8 mouse cellular contexts compared by ENCODE assay signal in the genomic region with DNA sequence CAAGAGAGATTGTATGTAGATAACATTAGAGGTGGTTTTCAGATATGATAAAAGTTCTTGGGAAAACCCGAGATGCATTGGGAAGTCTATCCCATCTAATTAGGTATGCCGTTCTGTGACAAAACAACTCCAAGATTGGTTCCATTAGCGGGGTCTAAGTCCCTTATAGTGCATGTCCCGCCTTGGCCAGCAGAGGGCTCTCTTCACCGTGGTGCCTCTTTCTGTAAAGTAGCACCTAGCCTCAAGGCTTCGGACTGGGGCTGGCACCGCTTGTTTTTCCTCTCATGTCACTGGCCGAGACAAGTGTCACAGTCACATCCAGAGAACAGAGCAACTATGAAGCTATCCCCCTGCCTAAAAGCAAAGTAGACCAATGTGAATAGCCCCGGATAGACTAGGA. TPM values are rescaled to one million over a fixed set of nuclear protein-coding genes. Genes with fewer than 3 reads are reported as not detected.
DNase-seq lines count a peak whose midpoint lies in the region; ATAC-seq and TF ChIP-seq lines count a peak whose summit lies in the region.
"Had no signal": no experiment of that assay in that cellular context is flagged by ENCODE, and none has a peak within 500 bp of the region (broad histone marks: within the 10 kb centered on the region; RNA-seq: fewer than 3 reads in every experiment).

No protein-coding gene starts in this region.

- peak; percentile 94 to 96 (median 95) for TF ChIP-seq CTCF in MEL (IDR thresholded peaks at IDR 0.05 in 2 of 3, conservative IDR thresholded peaks at IDR 0.05 in 1 of 3; ENCODE audit: control insufficient read depth in 1 of 3, insufficient read depth in 1 of 3, low read depth in 2 of 3, low read length in 3 of 3, poor library complexity in 1 of 3, severe bottlenecking in 1 of 3)

- no peaks in the 10 kb centered on the region for H3K9me3 ChIP-seq in MEL (replicated peaks; ENCODE audit: insufficient read depth, low read length)
- H3K9me3 ChIP-seq in embryonic facial prominence, embryonic 10.5 days = no peaks in the 10 kb centered on the region

- peak; percentile 85 for DNase-seq in MEL (ENCODE audit: low read depth, low spot score)
- peak; percentile 83 for DNase-seq in adrenal gland, postnatal 25 days
- DNase-seq in embryonic facial prominence, embryonic 10.5 days (ENCODE audit: low spot score) = peak; percentile 81
- DNase-seq in heart, postnatal 25 days (ENCODE audit: low spot score) = peak; percentile 49
- peak; percentile 66 to 82 for DNase-seq in layer of hippocampus, postnatal 14 days (ENCODE audit: low spot score in 2 of 2)
- DNase-seq in spleen, postnatal 10 days (ENCODE audit: low spot score in 2 of 2) = peak; percentile 68 to 86

- H3K4me1 ChIP-seq in MEL (ENCODE audit: control insufficient read depth in 1 of 2, insufficient read depth in 2 of 2, low read length in 2 of 2) = peaks cover 14 to 20% of the 10 kb centered on the region in 2 experiments
- peaks cover 4% of the 10 kb centered on the region for H3K4me1 ChIP-seq in embryonic facial prominence, embryonic 10.5 days

- intact Hi-C loops in heart, postnatal 25 days (cut with DNase I) = loop anchor here (1.0 to 10.0 kb wide), 3 partner anchors 187 to 293 kb away; partner anchors contain the start of gene Ccn5

- no peaks in the 10 kb centered on the region for H3K79me2 ChIP-seq in MEL (ENCODE audit: control insufficient read depth, insufficient read depth, low read length, poor library complexity)

- H3K9ac ChIP-seq in MEL (ENCODE audit: control insufficient read depth, low read depth, low read length, poor library complexity, severe bottlenecking) = peak overlapping the region; percentile 27; the same call in 1 of the 2 replicates

- H3K36me3 ChIP-seq in MEL (ENCODE audit: control insufficient read depth in 1 of 2, insufficient read depth in 2 of 2, low read length in 2 of 2) = peaks cover 0 to 16% of the 10 kb centered on the region in 2 experiments; a peak in 2 of 4 replicates
- no peaks in the 10 kb centered on the region for H3K36me3 ChIP-seq in embryonic facial prominence, embryonic 10.5 days (replicated peaks)

- H3K27ac ChIP-seq in MEL (ENCODE audit: control insufficient read depth, low read depth, low read length) = no peak overlapping the region
- no peak overlapping the region for H3K27ac ChIP-seq in embryonic facial prominence, embryonic 10.5 days (replicated peaks)
- H3K27ac ChIP-seq: macrophage had no signal

- no peaks in the 10 kb centered on the region for H3K27me3 ChIP-seq in MEL (ENCODE audit: control insufficient read depth in 1 of 2, insufficient read depth in 2 of 2, low read length in 2 of 2)
- H3K27me3 ChIP-seq in embryonic facial prominence, embryonic 10.5 days (replicated peaks; ENCODE audit: low read depth, poor library complexity, severe bottlenecking) = peaks cover 20% of the 10 kb centered on the region

- peak overlapping the region; percentile 1 to 15; a peak in 3 of 4 replicates for H3K4me3 ChIP-seq in MEL (ENCODE audit: control insufficient read depth in 1 of 2, insufficient read depth in 1 of 2, low read depth in 2 of 2, low read length in 2 of 2)
- no peak overlapping the region for H3K4me3 ChIP-seq in embryonic facial prominence, embryonic 10.5 days

- peak; percentile 93 for TF ChIP-seq RAD21 in MEL (IDR thresholded peaks at IDR 0.05; ENCODE audit: low read depth, low read length)

- 12% methylated on average over 9 of the region's 9 CpGs for WGBS in embryonic facial prominence, embryonic 10.5 days

- no peak for TF ChIP-seq POLR2A in MEL (IDR thresholded peaks at IDR 0.05; ENCODE audit: control insufficient read depth in 1 of 2, insufficient read depth in 1 of 2, low read depth in 1 of 2, low read length in 2 of 2, poor library complexity in 1 of 2)

- ATAC-seq in megakaryocyte-erythroid progenitor cell, adult 5-6 weeks (replicated peaks; ENCODE audit: low FRiP score, low TSS enrichment, poor library complexity, severe bottlenecking) = peak; percentile 75

- TF ChIP-seq EP300 in MEL (IDR thresholded peaks at IDR 0.05; ENCODE audit: low read depth in 1 of 2, low read length in 2 of 2) = no peak

TF ChIP-seq in MEL, 35 proteins besides CTCF, POLR2A, EP300 and RAD21:
- peak; percentile 82 for TF ChIP-seq SMC3 (IDR thresholded peaks at IDR 0.05; ENCODE audit: low read depth, low read length)
- TF ChIP-seq ZC3H11A (IDR thresholded peaks at IDR 0.05; ENCODE audit: low read depth, low read length) = peak; percentile 63
- TF ChIP-seq NRF1 (IDR thresholded peaks at IDR 0.05; ENCODE audit: insufficient read depth, low read depth, low read length, poor library complexity, severe bottlenecking) = no peak
- TF ChIP-seq POLR2AphosphoS5 (IDR thresholded peaks at IDR 0.05; ENCODE audit: borderline replicate concordance, low read depth, low read length) = no peak

RNA-seq across cellular contexts. Expression of gene Hnf4a, which starts 25.3 kb away (rescaled TPM):
- 0.29 and 0.39 TPM in 2 replicates for total RNA-seq in MEL (2012; rRNA removed)
- polyA plus RNA-seq in MEL (2012; ENCODE audit: insufficient read depth in 1 of 2, insufficient read length in 2 of 2, low read depth in 1 of 2, low replicate concordance in 2 of 2, missing spikeins in 1 of 2) = 1 to 10 TPM in 1 of 2 experiments, not detected in 1; 1.1 TPM
- total RNA-seq in adrenal gland, postnatal 25 days (2021) = 2.4 TPM in 1 of 2 replicates, not detected in the other
- not detected in 2 replicates for polyA plus RNA-seq in embryonic facial prominence, embryonic 10.5 days (2016; fragmentation: Nextera tagmentation; extraction: Ambion mirVana)
- total RNA-seq in heart, postnatal 25 days (2021) = not detected
- not detected for total RNA-seq in layer of hippocampus, postnatal 14 days (2021)
- total RNA-seq in megakaryocyte-erythroid progenitor cell, adult 5-6 weeks (2014; fragmentation: Nextera tagmentation) = 0.31 TPM in 1 of 2 replicates, not detected in the other
- total RNA-seq in megakaryocyte-erythroid progenitor cell, adult 5-6 weeks (2017) = 0.56 and 0.84 TPM in 2 replicates
- polyA plus RNA-seq: macrophage had no signal

RNA-seq across cellular contexts. Expression of gene R3hdml, which starts 39.8 kb away (rescaled TPM):
- total RNA-seq in MEL (2012; rRNA removed) = not detected in 2 replicates
- polyA plus RNA-seq in MEL (2012; ENCODE audit: insufficient read depth in 1 of 2, insufficient read length in 2 of 2, low read depth in 1 of 2, low replicate concordance in 2 of 2, missing spikeins in 1 of 2) = not detected
- not detected in 2 replicates for total RNA-seq in adrenal gland, postnatal 25 days (2021)
- not detected in 2 replicates for polyA plus RNA-seq in embryonic facial prominence, embryonic 10.5 days (2016; fragmentation: Nextera tagmentation; extraction: Ambion mirVana)
- total RNA-seq in heart, postnatal 25 days (2021) = not detected
- not detected for total RNA-seq in layer of hippocampus, postnatal 14 days (2021)
- total RNA-seq in megakaryocyte-erythroid progenitor cell, adult 5-6 weeks (2014; fragmentation: Nextera tagmentation) = not detected in 2 replicates
- total RNA-seq in megakaryocyte-erythroid progenitor cell, adult 5-6 weeks (2017) = not detected in 2 replicates
- polyA plus RNA-seq: macrophage had no signal

RNA-seq across cellular contexts. Expression of gene Fitm2, which starts 59.5 kb away (rescaled TPM):
- total RNA-seq in MEL (2012; rRNA removed) = 7.6 and 10.6 TPM in 2 replicates
- polyA plus RNA-seq in MEL (2012; ENCODE audit: insufficient read depth in 1 of 2, insufficient read length in 2 of 2, low read depth in 1 of 2, low replicate concordance in 2 of 2, missing spikeins in 1 of 2) = 10 to 100 TPM in 1 of 2 experiments, 1 to 10 TPM in 1; 6.6 to 60.9 TPM
- 61.2 and 74.5 TPM in 2 replicates for total RNA-seq in adrenal gland, postnatal 25 days (2021)
- polyA plus RNA-seq in embryonic facial prominence, embryonic 10.5 days (2016; fragmentation: Nextera tagmentation; extraction: Ambion mirVana) = 9.4 and 10.5 TPM in 2 replicates
- 100 to 1,000 TPM; 174 to 182 TPM for total RNA-seq in heart, postnatal 25 days (2021)
- 10 to 100 TPM; 17.8 to 20.5 TPM for total RNA-seq in layer of hippocampus, postnatal 14 days (2021)
- total RNA-seq in megakaryocyte-erythroid progenitor cell, adult 5-6 weeks (2014; fragmentation: Nextera tagmentation) = 3.3 and 6.6 TPM in 2 replicates
- 6.2 and 8.8 TPM in 2 replicates for total RNA-seq in megakaryocyte-erythroid progenitor cell, adult 5-6 weeks (2017)
